Mouse (Mus musculus) erythroblast, embryonic 14.5 days (primary cell): ENCODE measurements around the gene Gpr61.

Source experiments
- GATA1 ChIP-seq: IDR thresholded peaks from 2 replicates; pipeline ENCODE4 v1.6.1; 2012; ENCODE audit warnings: low read length, inconsistent platforms, mixed read lengths
- TAL1 ChIP-seq: IDR thresholded peaks from 3 replicates; pipeline ENCODE4 v1.6.1; 2012; ENCODE audit warnings: low read length, inconsistent platforms, mixed read lengths

DNA sequence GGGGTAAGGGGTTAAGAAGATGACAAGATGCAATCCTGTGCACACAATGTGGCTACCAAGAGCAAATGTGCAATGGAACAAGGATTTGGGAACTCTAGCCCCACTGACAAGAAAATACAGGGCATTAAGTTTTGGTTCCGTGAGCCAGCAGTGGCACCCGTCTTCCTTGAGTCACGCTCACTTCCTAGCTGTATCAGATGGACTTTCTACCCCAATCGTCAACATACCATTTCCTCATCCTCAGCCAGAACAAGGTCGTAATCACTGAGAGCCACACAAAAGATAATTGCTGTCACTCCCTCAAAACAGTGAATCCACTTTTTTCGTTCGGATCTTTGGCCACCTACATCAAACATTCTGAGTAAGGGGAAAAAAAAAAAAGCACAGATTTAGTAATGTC lies 42.4 kb downstream of the Gpr61 start:
- no peak for TF ChIP-seq TAL1
- TF ChIP-seq GATA1 = no peak
